Mouse (Mus musculus) 3134 (cell line): ENCODE measurements around the gene Foxg1.

Experiments used
- DNase-seq: peaks from one replicate; pipeline ENCODE4 v3.0.0-alpha.2; 2011; ENCODE audit warnings: low spot score; ENCODE audit not compliant: insufficient read length; ENCODE audit errors: extremely low read depth

Gene Foxg1

DNA sequence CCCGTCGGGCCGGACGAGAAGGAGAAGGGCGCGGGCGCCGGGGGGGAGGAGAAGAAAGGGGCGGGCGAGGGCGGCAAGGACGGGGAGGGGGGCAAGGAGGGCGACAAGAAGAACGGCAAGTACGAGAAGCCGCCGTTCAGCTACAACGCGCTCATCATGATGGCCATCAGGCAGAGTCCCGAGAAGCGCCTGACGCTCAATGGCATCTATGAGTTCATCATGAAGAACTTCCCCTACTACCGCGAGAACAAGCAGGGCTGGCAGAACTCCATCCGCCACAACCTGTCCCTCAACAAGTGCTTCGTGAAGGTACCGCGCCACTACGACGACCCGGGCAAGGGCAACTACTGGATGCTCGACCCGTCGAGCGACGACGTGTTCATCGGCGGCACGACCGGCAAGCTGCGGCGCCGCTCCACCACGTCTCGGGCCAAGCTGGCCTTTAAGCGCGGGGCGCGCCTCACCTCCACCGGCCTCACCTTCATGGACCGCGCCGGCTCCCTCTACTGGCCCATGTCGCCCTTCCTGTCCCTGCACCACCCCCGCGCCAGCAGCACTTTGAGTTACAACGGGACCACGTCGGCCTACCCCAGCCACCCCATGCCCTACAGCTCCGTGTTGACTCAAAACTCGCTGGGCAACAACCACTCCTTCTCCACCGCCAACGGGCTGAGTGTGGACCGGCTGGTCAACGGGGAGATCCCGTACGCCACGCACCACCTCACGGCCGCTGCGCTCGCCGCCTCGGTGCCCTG, 2.6 kb downstream of the Foxg1 start, which contains the start of gene Gm43517:
TSS of gene Gm43517 (plus strand) at position 299 of the 755 bp plus-strand sequence.
- peak; percentile 11 for DNase-seq

DNA sequence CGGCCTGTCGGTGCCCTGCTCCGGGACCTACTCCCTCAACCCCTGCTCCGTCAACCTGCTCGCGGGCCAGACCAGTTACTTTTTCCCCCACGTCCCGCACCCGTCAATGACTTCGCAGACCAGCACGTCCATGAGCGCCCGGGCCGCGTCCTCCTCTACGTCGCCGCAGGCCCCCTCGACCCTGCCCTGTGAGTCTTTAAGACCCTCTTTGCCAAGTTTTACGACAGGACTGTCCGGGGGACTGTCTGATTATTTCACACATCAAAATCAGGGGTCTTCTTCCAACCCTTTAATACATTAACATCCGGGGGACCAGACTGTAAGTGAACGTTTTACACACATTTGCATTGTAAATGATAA, 3.2 kb downstream of the Foxg1 start:
- DNase-seq = no peak

DNA sequence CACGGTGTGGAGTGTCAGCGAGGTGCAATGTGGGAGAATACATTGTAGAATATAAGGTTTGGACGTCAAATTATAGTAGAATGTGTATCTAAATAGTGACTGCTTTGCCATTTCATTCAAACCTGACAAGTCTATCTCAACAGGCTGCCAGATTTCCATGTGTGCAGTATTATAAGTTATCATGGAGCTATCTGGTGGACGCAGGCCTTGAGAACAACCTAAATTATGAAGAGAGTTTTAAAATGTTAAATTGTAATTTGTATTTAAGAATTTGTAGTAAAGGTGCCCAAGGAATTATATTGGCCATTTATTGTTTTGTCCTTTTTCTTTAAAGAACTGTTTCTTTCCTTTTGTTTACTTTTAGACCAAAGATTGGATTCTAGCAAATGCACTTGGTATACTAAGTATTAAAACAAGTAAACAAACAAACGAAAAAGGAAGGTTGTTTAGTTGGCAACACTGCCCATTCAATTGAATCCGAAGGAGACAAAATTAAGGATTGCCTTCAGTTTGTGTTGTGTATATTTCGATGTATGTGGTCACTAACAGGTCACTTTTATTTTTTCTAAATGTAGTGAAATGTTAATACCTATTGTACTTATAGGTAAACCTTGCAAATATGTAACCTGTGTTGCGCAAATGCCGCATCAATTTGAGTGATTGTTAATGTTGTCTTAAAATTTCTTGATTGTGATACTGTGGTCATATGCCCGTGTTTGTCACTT, 3.8 kb downstream of the Foxg1 start:
- DNase-seq = no peak

DNA sequence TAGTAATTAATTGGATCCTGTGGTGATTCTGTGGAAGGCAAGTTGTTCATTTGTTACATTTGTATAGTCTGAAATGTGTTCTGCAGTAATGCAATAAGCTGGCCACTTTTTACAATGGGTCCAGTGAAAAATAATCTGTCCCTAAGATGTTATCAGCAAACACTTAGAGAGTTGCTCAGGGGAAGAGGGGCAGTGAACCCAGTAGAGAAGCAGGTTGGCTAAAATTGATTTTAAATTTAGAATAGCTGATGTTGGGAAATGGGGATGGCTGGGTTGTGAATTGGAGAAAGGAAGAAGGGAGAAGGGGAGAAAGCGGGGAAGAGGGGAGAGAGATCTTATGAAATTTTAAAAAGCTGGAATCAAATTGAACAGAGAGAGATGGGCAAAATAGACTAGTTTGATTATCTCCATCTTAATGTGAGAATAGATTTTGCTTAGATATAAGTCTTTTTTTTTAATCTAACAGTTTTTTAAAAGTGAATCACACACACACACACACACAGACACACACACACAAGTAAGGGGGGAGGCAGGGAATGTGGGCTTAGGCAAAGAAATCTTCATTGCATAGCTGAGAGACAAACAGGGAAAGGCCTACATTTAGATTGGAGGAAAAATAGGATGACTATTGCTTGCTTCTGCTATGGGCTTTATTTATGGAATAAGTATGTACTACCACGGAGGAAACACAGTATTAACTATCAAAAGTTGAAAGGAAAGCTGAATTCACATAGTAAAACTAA, 5.6 kb downstream of the Foxg1 start:
- no peak for DNase-seq

DNA sequence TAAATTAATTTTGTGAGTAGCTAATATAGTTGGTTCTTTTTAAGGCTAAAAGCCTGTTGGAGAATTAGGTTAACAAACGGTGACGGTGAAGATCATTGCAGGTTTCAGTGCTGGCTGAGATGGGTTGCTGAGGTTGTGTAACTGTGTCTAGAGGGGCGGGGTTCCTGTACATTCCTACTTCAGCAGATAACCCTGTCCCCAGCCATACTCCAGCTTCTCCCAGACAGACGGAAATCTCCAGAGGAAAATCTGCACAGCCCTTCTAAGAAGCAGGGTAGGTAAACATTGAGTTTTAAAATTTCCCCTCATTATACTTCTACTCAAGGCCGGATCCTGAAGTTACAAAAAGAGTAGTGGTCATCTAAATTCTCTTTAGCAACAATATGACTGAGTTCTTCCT, 7.2 kb downstream of the Foxg1 start:
- DNase-seq = no peak

DNA sequence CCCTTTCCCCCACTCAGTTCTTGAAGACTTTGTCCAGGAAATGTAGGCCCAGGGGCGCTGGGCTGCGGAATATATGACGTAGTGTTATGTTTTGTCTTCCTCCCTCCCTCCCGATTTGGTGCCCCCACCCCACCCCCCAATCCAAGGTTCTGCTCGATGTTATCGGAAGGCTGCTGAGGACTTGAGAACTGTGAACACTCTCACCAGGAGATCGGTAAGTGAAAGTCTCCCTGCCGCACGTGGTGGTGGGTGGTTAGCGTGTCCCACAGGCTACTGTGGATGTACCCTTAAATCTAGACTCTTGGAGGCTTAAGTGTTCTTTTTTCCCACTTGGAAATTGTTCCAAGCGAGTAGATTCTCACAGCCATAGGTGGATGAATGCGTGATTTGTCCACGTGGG, 7.8 kb downstream of the Foxg1 start:
- no peak for DNase-seq

DNA sequence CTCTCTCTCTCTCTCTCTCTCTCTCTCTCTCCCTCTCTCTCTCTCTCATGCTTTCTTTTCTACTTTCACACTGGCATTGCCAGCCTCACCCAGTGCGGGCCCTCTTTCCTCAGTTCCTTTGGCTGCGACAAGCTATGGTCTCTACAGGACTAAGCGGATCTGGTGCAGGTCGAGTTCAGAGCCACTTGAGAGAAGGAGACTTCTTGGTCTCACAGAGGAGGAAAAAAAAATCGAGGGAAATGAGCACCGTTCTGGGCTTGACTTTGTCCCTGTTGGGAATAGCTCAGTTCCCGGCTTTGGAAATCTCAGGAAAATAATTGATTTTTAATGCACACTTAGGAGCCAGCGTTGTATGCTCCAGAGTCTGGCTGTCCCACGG, 8.5 kb downstream of the Foxg1 start:
- DNase-seq = no peak

DNA sequence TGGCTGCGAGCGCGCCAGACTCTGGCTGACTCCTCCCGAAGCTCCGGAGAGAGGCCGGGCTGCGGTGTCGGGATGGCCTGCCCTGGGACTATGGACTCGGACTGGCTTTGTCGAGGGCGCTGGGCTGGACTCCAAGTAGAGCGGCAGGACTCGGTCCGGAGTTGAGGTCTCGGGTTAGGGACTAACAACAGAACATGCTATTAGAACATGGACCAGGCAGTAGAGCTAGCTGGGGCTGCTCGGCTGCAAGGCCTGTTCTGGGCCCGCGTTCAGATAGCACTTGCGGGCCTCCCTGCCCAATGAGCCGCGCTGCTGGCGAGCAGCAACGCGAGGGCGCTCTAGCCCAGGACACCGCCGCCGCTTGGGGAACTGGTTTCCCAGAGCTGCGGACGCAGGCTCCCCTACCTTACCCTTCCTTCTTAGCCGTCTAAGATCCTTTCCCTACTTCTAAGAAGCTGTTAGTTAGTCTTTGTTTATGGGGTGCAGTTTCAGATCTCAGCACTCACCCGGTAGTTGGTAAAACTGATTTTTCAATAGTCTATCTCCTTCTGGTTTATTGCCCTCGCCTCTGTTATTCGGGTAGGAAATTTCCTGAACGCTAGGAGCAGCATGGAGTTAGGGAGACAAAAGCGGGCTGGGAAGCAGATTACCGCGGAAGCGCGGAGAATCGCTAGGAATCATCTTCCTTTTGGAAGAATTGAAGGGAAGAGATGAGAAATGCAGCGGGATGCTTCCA, 9.0 kb downstream of the Foxg1 start:
- no peak for DNase-seq

DNA sequence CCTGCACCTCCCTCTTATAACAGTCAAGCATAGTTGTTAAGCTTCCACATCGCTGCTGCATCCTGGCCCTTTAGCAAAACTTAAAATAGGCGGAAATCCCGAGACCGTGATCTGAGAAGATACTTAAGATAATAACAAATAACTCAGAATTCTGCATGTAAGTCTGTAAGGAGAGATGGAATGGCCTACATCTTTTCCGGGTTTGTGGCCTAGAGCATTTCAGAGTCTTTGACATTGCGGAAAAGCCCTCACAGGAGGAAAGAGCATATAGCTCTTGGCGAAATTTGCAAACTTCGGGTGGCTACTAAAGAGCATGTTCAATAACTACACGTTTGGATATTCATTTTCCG, 9.6 kb downstream of the Foxg1 start:
- no peak for DNase-seq

DNA sequence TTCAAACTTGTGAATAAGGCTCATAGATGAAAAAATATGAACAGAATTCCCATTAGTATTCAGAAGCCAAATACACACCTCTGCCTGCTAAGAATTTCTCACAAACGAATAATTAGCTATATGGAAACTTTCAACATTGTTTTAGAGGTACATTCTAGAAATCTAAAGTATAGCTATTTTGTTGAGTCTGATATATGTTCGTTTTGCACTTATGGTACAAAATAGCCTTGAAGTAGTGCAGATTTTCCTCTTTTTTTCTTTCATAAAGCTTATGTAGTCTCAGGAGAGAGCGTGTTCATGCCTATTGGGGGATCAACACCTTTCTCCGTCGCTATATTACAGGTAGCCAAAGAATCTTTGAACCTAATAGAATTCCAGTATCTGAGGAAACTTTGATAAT, 10.4 kb downstream of the Foxg1 start:
- DNase-seq = no peak

DNA sequence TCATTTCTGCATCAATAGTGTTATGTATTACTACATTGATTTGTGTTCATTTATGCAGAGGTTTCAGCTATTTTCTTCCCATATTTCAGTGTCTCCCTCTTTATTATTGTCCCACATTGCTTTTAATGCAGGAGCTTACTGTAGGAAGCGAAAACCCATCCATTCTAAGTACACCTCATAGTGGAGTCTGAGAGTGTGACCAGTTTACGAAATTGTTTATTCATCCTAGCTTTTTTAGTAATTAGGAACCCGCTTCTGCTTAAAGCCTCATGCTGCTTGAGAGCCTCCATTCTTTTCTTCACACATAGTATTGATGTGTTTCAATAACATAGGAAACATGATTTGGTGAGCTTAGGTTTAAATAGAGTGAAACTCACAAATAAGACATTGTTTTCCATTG, 11.2 kb downstream of the Foxg1 start:
- DNase-seq = no peak

DNA sequence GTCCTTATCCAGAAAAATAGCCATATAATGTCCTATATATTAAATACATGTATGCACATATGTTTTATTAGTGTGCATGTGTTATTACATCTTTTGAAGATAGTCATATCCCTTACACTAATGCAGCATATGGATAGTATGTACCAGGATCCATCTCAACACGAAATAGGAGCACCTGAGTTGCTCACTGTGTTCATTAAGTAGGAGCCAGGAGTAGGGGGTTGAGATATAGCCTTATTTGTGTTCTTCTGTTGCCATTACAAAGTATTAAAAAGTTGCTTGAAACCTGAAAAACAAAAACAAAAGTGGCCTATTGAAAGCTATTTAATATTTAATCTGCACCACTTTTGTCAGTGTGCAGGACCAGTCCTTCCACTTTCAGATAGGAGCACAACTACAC, 11.7 kb downstream of the Foxg1 start:
- DNase-seq = no peak

DNA sequence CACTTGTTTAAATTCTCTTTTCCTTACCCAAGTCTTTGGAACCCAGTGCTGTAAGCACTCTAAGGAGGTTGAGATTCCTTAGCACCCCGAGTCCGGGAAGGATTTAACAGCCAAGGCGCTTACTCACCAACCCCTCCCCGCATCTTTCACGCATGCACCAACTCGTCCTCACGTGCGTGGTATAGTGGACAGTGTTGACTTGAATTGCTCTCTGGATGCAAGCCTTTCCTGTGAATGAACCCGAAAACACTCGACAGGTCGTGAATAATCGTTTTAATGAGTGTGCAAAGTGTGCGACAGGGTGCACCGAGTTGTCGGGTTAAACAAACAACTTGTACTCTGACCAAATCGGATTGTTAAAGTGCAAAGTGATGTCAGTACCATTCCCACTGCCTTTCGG, 12.4 kb downstream of the Foxg1 start:
- no peak for DNase-seq

DNA sequence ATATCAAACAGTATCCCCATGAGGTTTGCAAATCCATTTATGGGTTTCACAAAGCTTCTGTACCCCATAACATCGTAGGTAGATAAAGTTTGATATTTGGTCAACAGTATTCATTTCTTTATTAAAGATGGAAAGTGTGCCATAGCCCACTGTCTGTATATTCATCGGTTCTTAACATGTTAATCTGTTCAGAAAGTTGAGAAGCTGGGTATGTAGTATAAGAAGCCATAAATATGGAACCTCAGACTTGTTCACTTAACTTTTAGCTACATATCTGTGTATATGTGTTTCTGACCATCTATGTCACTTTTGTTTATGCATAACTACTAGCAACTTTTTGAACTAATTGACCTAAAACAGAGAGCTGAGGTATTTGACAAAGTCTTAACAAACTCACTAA, 13.5 kb downstream of the Foxg1 start:
- DNase-seq = no peak

DNA sequence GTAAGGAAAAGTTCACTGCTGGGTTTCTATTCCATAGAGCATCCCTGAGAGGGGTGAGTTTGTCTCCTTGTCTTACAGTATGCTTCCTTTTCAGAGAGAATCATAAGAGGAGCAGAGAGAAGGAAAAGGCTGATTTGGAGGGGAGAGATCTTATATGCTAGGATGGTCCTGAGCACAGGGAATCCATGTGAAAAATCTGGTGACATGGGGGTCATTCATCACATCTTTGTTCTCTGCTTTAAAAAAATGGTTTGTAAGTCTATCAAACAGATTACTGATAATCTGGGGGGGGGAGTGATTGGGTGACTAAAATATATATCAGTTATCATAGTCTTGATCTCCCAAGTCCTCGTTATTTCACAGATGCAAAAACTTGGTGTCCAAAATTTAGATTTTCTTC, 14.3 kb downstream of the Foxg1 start:
- DNase-seq = no peak

DNA sequence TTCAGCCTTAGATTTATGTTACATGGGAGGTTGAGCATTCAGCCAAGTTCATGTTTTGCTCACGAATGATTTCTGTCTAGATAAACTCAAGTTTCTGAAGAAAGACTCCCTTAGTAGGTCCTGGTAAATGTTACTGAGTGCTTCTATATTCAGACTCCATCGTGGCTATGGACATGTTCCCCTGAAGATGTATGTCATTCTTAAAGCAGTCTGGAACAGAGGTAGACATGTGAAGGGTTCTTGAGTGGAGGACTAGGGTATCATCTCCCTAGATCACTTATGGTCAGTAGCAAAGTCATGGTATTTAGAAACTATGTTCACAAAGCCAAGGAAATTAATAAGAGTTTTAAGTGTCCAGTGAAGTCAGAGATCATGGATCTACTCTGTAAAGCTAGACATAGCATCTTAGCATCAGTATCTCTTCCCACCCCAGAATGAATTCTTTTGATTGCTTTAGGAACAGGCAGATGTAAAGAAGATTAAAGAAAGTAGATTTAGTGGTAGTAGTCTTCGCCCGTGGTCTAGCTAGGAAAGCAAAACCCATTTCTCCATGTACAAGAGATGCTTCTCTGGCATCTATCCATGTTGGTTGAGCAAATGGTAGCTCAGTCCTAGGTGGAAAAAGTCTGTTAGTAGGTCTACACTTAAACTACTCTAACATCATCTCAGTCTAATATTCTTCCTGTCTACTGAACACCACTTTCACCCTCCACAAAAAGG, 15.1 kb downstream of the Foxg1 start:
- DNase-seq = no peak

DNA sequence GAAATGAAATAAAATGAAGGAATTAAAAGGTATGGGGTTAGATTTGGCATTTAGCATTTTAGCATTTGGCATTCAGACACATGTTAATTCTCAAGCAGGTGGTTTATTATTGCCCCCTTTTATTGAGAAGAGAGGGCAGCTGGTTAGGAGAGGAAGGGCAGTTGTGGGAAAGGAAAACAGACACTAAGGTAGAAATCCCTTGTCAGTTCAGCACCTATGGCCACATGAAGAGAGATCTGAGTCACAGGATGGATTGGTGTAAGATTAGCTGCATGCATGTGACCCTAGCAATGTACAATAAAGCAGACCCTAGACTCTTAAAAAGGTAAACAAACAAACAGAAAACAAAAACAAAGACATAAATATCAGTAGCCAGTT, 15.7 kb downstream of the Foxg1 start:
- DNase-seq = no peak

DNA sequence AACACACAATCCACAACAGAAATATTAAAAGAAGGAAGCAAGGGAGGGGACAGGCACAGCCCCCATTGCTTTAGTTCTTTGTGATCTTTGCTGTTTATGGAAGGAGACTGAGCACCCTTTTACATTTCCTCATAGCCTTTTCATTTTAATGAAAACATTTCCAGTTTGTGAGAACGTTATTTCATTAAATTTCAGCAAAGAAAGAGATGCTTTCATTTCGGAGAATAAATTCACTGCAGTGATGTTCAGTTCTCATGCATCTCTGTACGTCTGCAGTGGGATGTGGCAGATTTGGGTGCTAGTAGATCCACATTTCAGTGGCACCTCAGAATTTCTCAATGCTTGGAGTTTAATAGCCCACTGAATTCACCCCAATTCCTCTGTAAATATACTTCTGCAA, 16.2 kb downstream of the Foxg1 start:
- no peak for DNase-seq

DNA sequence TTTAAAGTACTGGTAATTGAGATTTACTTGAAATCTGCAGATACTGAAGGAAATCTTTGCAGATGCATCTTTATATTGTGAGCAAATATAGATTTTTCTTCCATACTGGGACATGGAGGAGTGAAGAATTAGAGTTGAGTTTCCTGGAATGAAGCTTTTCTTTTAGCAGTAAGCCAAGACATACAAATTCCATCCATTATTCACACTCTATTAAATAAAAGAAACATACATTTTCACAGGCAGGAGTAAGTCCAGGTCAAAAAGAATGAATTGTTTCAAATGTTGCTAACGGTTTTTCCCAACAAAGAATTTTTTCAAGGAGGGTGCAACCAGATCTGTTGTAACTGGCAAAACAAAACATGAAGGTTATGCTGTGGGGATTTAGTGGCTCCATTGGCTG, 17.2 kb downstream of the Foxg1 start:
- no peak for DNase-seq

DNA sequence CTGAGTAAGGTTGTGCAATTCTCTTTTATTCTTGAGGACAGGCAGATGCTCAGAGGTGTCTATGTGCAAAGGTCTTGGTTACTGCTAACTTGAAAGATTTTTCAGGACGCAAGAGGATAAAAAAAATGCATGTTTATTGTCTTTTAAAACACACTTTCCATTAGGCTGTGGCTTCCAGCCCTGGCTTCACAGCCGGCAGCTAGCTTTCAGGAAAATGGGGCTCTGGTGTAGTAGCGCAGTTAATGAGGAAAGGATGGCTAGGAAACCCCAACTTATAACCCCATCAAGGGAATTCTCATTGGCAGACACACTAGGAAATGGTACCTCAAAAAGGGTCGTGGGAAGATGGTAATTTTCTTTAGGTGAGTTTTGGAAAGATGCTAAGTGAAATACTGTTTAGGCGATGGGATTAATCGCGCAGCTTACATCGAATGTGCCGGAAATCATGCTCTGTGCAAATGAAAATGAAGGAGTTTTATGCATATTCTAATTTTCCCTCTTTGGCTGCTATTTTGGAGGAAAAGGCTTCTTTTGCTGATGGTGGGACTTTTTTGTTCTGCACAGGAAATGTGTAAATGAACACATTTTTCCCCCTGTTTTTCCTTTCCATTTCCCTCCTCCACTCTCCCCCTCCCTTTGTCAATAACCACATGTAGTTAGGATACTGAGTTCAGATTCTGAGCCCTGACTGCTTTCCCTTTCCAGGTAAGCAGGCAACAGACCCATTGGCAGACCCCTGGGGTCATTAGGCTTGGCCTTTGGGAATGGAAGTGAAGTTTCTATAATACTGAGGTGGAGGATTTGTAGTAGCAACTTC, 17.8 kb downstream of the Foxg1 start:
- no peak for DNase-seq
